Mouse (Mus musculus): Measurements from ENCODE around the gene Lig3. TPM values are rescaled to one million over a fixed set of nuclear protein-coding genes. Genes with fewer than 3 reads are reported as not detected.

Lig3 gene
- polyA plus RNA-seq, 1 experiment = 14.7 TPM

- H3K4me3 ChIP-seq (ENCODE audit: insufficient read depth, poor library complexity, severe bottlenecking) = no peak overlapping the region
- H3K36me3 ChIP-seq (ENCODE audit: control insufficient read depth, insufficient read depth) = no peaks in the 10 kb centered on the region
- no peaks in the 10 kb centered on the region for H3K79me2 ChIP-seq (ENCODE audit: control insufficient read depth, insufficient read depth)
- H3K79me3 ChIP-seq (ENCODE audit: low read depth) = no peaks in the 10 kb centered on the region
- H3ac ChIP-seq (ENCODE audit: control insufficient read depth, insufficient read length, low read depth) = no peak overlapping the region
- H3K27me3 ChIP-seq (ENCODE audit: control insufficient read depth, insufficient read depth, insufficient read length) = peaks cover 5% of the 10 kb centered on the region
- no peak for TF ChIP-seq CTCF (IDR thresholded peaks at IDR 0.05; ENCODE audit: control insufficient read depth, insufficient read depth, insufficient read length)
- TF ChIP-seq FOSL1 (IDR thresholded peaks at IDR 0.05; ENCODE audit: insufficient read depth, low read length, poor library complexity, severe bottlenecking) = no peak
- TF ChIP-seq CEBPB (IDR thresholded peaks at IDR 0.05; ENCODE audit: low read depth) = no peak
- no peak for TF ChIP-seq MYOD1 (IDR thresholded peaks at IDR 0.05; ENCODE audit: control insufficient read depth, insufficient read length, low read depth)
- TF ChIP-seq USF1 (IDR thresholded peaks at IDR 0.05; ENCODE audit: low read depth) = no peak
- no peak for TF ChIP-seq MYOG (IDR thresholded peaks at IDR 0.05; ENCODE audit: control insufficient read depth, extremely low read depth, insufficient read length)
- TF ChIP-seq MAX (IDR thresholded peaks at IDR 0.05) = no peak
These were observed 28.4 kb upstream of the Lig3 start for GRCm38 (mm10) chr11:82752349-82753115.

- Histone ChIP-seq H3K4me3 (ENCODE audit: insufficient read depth, poor library complexity, severe bottlenecking) (no peak overlapping the region), H3K36me3 (ENCODE audit: control insufficient read depth, insufficient read depth) (no peaks in the 10 kb centered on the region), H3K27me3 (ENCODE audit: control insufficient read depth, insufficient read depth, insufficient read length) (peaks cover 23% of the 10 kb centered on the region), H3ac (ENCODE audit: control insufficient read depth, insufficient read length, low read depth) (no peak overlapping the region), H3K79me2 (ENCODE audit: control insufficient read depth, insufficient read depth) (no peaks in the 10 kb centered on the region), H3K79me3 (ENCODE audit: low read depth) (no peaks in the 10 kb centered on the region)
- TF ChIP-seq MYOG (IDR thresholded peaks at IDR 0.05; ENCODE audit: control insufficient read depth, extremely low read depth, insufficient read length) (no peak), FOSL1 (IDR thresholded peaks at IDR 0.05; ENCODE audit: insufficient read depth, low read length, poor library complexity, severe bottlenecking) (no peak), CEBPB (IDR thresholded peaks at IDR 0.05; ENCODE audit: low read depth) (no peak), MYOD1 (IDR thresholded peaks at IDR 0.05; ENCODE audit: control insufficient read depth, insufficient read length, low read depth) (no peak), USF1 (IDR thresholded peaks at IDR 0.05; ENCODE audit: low read depth) (no peak), MAX (IDR thresholded peaks at IDR 0.05) (no peak), CTCF (IDR thresholded peaks at IDR 0.05; ENCODE audit: control insufficient read depth, insufficient read depth, insufficient read length) (no peak)
These were observed 25.0 kb upstream of the Lig3 start for GRCm38 (mm10) chr11:82755919-82756318.

DNA sequence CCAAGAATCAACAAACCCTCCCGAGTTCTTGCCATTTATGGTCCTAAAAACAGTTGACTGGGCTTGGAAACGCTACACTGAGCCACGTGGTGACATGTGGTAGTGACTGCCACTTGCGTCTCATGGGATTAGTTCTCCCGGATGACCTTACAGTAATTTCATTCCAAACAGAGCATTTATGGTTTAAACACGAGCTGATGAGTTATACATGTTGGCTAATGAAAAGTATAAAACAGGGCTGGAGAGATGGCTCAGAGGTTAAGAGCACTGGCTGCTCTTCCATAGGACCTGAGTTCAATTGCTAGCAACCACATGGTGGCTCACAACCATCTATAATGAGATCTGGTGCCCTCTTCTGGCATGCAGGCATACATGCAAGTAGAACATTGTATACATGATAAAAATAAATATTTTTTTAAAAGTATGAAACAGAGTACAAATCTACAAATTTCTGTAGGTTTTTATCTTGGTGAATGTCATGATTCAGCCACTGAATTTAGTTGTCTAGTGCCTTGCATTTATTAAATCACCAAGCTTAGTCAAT, 18.6 kb upstream of the Lig3 start:
- H3K4me3 ChIP-seq (ENCODE audit: insufficient read depth, poor library complexity, severe bottlenecking) = no peak overlapping the region

DNA sequence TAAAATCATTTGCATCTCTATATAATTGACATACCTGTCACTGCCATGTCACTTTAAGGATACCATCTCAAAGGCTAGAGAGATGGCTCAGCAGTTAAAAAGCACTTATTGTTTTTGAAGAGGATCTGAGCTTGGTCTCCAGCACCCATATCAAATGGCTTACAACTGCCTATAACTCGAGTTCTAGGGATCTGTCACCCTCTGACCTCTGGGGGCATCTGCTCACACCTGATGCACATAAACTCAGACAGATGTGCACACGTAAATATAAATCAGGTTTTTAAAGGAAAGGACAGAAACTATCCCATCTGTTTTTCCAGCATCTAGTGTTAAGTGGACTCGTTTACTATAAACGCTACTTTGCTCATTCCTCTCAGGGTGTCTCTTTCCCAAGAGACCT, 17.6 kb upstream of the Lig3 start:
- Histone ChIP-seq H3ac (ENCODE audit: control insufficient read depth, insufficient read length, low read depth) (no peak overlapping the region), H3K27me3 (ENCODE audit: control insufficient read depth, insufficient read depth, insufficient read length) (peaks cover 12% of the 10 kb centered on the region), H3K4me3 (ENCODE audit: insufficient read depth, poor library complexity, severe bottlenecking) (peak overlapping the region; percentile 99), H3K79me2 (ENCODE audit: control insufficient read depth, insufficient read depth) (peaks cover 36% of the 10 kb centered on the region), H3K79me3 (ENCODE audit: low read depth) (peaks cover 30% of the 10 kb centered on the region), H3K36me3 (ENCODE audit: control insufficient read depth, insufficient read depth) (peaks cover 19% of the 10 kb centered on the region)
- no peak for TF ChIP-seq USF1 (IDR thresholded peaks at IDR 0.05; ENCODE audit: low read depth)
- no peak for TF ChIP-seq CEBPB (IDR thresholded peaks at IDR 0.05; ENCODE audit: low read depth)
- no peak for TF ChIP-seq MYOD1 (IDR thresholded peaks at IDR 0.05; ENCODE audit: control insufficient read depth, insufficient read length, low read depth)
- TF ChIP-seq FOSL1 (IDR thresholded peaks at IDR 0.05; ENCODE audit: insufficient read depth, low read length, poor library complexity, severe bottlenecking) = no peak
- TF ChIP-seq MAX (IDR thresholded peaks at IDR 0.05) = no peak
- no peak for TF ChIP-seq CTCF (IDR thresholded peaks at IDR 0.05; ENCODE audit: control insufficient read depth, insufficient read depth, insufficient read length)

More for the DNA sequence above, 18.6 kb upstream of the Lig3 start:
- Histone ChIP-seq H3ac (ENCODE audit: control insufficient read depth, insufficient read length, low read depth) (no peak overlapping the region), H3K27me3 (ENCODE audit: control insufficient read depth, insufficient read depth, insufficient read length) (peaks cover 18% of the 10 kb centered on the region), H3K79me3 (ENCODE audit: low read depth) (peaks cover 30% of the 10 kb centered on the region), H3K79me2 (ENCODE audit: control insufficient read depth, insufficient read depth) (peaks cover 33% of the 10 kb centered on the region), H3K36me3 (ENCODE audit: control insufficient read depth, insufficient read depth) (peaks cover 16% of the 10 kb centered on the region)
- peak; percentile 39 for TF ChIP-seq MAX (IDR thresholded peaks at IDR 0.05)
- no peak for TF ChIP-seq MYOG (IDR thresholded peaks at IDR 0.05; ENCODE audit: control insufficient read depth, extremely low read depth, insufficient read length)

DNA sequence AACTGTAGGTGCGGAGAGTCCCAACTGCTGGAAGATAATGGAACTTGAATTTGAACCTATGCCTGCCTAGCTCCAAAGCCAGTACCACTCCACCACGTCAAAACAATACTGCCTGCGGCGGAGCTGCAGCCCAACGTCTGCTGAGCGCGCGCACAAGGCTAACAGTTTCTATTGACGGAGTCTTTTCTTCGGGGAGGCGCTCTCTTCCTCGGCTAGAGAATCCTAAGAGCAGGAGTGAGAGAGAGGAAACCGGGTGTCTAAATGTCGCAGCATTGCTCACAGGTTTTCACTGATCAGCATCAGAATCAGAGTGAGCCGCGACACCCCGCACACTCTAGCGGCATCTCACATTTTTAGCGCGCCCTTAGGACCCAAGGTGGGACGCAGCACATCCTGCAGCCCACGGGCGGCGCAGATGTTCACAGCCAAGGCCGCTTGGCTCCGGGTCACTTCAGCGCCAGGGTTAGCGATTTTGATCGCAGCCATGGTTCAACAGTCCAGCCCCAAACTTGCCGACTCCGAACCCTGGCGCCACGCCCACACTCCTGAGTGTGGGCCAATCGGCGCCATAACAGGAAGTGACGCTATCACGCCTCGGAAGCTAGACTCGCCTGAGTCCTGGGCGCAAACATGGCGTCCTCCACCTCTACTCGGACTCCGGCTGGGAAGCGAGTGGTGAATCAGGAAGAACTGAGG, 17.0 kb upstream of the Lig3 start, which contains the start of the genes Cct6b and Zfp830:
Gene Cct6b, minus strand, starts transcription at position 580 of the 696 bp plus-strand sequence.
Gene Zfp830, plus strand, starts transcription at position 604 of the 696 bp plus-strand sequence.
- Histone ChIP-seq H3K36me3 (ENCODE audit: control insufficient read depth, insufficient read depth) (peaks cover 21% of the 10 kb centered on the region), H3K27me3 (ENCODE audit: control insufficient read depth, insufficient read depth, insufficient read length) (peaks cover 6% of the 10 kb centered on the region), H3K79me3 (ENCODE audit: low read depth) (peaks cover 30% of the 10 kb centered on the region), H3K4me3 (ENCODE audit: insufficient read depth, poor library complexity, severe bottlenecking) (peak within 1 kb of the TSS; percentile 99), H3K79me2 (ENCODE audit: control insufficient read depth, insufficient read depth) (peaks cover 36% of the 10 kb centered on the region), H3ac (ENCODE audit: control insufficient read depth, insufficient read length, low read depth) (peak within 1 kb of the TSS; percentile 93)
- TF ChIP-seq CEBPB (IDR thresholded peaks at IDR 0.05; ENCODE audit: low read depth) (no peak), MYOG (IDR thresholded peaks at IDR 0.05; ENCODE audit: control insufficient read depth, extremely low read depth, insufficient read length) (no peak)
